Mouse (Mus musculus) A20 (cell line): ENCODE data around the gene Ramp1.
A peak's percentile ranks its signal among the peaks of the same experiment; 100 is the strongest.

Experiments
- DNase-seq: peaks from one replicate; pipeline ENCODE4 v3.0.0-alpha.2; 2011; ENCODE audit warnings: low read depth, low spot score

Ramp1 gene

DNA sequence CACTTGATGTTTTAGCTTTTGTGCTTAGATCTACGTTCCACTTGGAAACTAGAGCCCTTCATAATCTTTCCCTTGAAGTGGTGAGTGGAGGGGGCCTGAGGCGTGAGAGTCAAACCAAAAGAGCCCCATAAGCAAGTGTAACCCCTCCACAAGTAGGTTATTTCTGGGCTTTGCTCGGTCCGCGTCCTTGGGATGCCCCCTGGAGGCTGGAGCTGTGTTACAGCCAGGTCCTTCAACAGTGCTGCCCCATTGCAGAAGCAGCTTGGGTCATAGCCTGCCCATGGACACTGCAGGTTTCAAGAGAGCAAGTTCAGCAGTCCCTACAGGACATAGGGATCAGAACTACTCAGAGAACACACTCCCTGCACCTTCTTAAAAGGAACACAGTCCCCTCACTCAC is 59.5 kb downstream of the Ramp1 start:
- DNase-seq, result peak; percentile 54

DNA sequence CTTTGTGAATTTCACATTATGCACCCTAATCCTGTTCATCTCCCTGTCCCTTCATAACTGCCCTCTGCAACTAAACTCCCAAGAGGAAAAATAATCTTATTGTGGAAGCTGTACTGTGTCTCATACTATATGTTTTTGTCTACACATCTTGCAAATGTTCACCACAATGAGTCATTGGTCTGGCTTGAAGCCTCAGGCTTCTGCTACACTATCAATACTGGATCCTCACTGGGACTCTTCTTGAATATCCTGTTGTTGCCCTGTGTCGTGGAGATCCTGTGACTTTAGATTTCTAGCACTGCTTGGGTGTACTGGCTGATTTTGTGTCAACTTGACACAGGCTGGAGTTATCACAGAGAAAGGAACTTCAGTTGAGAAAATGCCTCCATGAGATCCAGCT is 60.2 kb downstream of the Ramp1 start:
- DNase-seq, result no peak

- no peak for DNase-seq
Measured at GRCm38 (mm10) chr1:91240685-91241084, 61.1 kb downstream of the Ramp1 start.

DNA sequence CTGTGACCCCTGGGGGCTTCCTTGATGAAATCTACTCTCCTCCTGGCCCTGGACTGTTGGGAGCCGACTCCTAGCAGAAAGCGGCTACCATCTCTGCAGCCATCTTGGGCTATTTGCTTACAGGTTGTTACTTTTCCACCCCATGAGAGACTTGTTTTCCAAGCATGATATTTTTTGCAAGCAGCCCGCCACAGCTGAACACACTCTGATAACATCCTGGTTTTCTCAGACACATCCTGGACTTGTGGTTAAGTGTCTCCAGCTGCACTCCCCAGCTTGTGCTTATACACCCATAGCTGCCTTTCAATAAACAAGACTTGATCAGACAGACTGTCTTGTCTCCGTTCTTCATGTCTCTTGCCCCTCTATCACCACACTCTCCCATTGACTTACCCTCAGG is 61.6 kb downstream of the Ramp1 start:
- DNase-seq, result no peak

DNA sequence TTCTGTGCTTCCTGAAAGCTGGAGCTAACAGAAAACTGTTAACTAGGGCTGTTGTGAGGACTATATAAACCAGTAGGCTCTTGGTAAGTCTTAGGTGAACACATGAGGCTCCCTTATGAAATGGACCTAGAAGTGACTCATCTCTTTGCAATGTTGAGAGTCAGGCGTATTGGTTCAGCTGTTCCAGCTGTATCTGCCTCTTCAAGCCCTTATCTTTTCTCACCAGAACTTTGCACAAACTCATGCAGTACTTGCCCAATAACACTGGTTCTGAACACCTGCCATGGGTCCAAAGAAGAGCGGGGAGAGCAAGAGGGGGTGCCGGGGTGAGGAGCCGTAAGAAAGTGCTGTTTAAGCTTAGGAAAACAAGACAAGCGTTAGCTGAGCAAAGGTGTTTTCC is 68.6 kb downstream of the Ramp1 start:
- DNase-seq, result no peak

GRCm38 (mm10) chr1:91248970-91249369 is 69.3 kb downstream of the Ramp1 start:
- no peak for DNase-seq

- peak; percentile 94 for DNase-seq
Measured at GRCm38 (mm10) chr1:91249564-91250414, 70.2 kb downstream of the Ramp1 start, which contains the start of gene Ube2f. Gene Ube2f (plus strand): TSS chr1:91250304.

GRCm38 (mm10) chr1:91250415-91251147 is 71.0 kb downstream of the Ramp1 start:
- no peak for DNase-seq

DNA sequence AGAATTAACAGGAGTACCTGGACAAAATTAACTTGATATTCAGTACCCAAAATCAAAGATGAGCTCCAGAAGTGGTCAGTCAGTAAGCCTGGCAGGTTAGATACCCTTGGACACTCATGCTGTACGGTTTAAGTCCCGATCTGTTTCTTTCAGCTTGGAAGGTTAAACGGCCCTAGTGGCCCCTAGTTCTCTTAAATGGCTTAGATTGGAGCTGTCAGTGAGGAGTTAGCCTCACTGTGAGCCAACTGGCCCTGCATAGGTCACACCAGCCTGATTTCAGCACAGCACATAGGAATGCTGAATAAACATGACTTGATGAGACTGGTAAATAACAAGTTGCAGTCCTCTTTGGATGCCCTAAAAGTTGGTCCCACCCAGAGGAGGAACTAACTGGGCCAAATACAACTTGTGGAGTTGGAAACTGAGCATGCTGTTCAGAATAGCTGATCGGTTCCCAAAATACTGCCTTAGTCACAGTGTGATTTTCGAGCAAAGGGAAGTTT is 71.6 kb downstream of the Ramp1 start:
- peak; percentile 59 for DNase-seq

GRCm38 (mm10) chr1:91251927-91252326 is 72.3 kb downstream of the Ramp1 start:
- peak; percentile 56 for DNase-seq

DNA sequence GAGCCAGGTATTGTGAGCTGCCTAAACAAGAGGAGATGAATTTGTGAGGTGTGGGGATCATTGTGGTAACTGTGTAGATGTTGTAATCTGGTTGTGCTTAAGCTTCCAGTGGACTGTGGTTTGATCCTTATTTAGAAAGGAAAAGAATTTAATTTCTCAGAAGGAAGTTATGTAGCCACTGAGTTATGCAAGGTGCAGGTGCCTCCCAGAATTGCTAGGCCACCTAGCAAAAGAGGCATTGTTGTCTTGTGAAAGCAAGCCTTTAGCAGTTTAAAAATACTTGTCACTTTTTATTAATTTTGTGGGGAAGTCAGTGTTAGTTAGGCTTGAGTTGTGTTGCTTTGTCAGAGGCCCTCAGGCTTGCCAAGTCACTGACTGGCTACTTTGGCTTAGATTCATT is 78.3 kb downstream of the Ramp1 start:
- peak; percentile 23 for DNase-seq

DNA sequence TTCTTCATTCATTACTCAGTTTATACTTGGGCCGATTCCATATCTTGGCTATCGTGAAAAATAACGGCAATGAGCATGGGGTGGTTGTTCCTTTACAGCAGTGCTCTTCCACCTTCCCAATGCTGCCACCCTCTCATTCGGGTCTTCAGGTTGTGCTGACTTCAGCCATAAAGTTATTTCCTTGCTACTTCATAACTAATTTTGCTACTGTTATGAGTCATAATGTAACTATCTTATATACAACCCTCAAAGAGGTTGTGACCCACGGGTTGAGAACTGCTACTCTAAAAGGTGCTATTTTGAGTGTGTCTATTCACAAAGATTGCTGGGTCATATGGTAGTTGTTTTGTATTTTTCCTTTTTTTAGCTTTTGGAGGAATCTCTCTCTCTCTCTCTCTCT is 80.2 kb downstream of the Ramp1 start:
- peak; percentile 18 for DNase-seq

DNA sequence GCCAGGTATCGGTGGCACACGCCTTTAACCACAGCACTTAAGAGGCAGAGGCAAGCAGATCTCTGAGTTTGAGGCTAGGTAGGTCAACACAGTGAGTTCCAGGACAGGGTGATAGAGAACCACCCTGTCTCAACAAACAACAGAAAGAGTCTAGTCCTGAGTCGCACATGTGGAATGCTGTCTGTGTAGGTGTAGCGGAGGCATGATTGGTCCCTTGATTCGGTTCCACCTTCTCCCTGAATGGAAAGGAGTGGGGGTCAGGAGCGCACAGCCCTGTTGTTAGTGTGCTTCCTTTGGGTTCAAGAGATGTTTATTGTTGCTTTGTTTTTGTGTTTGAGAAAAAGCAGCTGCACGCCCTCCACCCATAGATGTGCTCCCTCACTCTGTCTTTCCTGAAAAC is 82.9 kb downstream of the Ramp1 start:
- no peak for DNase-seq

DNA sequence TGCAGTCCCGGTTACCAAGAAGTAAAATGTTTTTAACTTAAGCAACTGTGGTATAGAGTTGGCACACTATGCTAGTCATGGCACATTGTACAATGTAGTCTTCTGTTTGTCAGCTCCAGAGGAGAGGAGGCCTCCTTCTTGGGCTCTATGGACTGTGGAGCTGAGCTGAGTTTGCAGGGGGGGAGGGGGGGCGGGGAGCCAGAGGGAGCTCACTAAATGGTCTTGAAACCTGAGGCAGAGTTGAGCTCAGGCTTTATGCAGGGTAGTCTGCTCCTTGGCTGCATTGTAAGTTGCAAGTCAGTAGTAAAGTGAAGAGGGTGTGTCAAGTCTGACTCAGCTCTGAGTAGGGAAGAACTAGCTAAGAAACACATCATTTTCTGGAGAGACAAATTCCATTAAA is 92.6 kb downstream of the Ramp1 start:
- no peak for DNase-seq
